Mouse (Mus musculus): ENCODE measurements around the gene Gm11541. TPM values are rescaled to one million over a fixed set of nuclear protein-coding genes. Genes with fewer than 3 reads are reported as not detected.

Gene Gm11541
- total and polyA plus RNA-seq, 3 experiments: 0.17 TPM; not detected in 2

GRCm38 (mm10) chr11:94718113-94718909 lies 14.0 kb upstream of the Gm11541 start:
- Histone ChIP-seq H3K27me3 (replicated peaks) (peaks cover 24% of the 10 kb centered on the region), H3K9me3 (replicated peaks; ENCODE audit: low read length) (peaks cover 9% of the 10 kb centered on the region), H3K36me3 (replicated peaks in 1 of 2; ENCODE audit: control insufficient read depth in 1 of 2, insufficient read depth in 1 of 2, low read length in 1 of 2) (no peaks in the 10 kb centered on the region)

GRCm38 (mm10) chr11:94717239-94717638 lies 12.9 kb upstream of the Gm11541 start:
- Histone ChIP-seq H3K9ac (ENCODE audit: insufficient read depth, low read depth) (no peak overlapping the region), H3K79me2 (replicated peaks; ENCODE audit: control insufficient read depth, extremely low read depth, insufficient read depth, poor library complexity, severe bottlenecking) (no peaks in the 10 kb centered on the region), H3K36me3 (replicated peaks in 1 of 2; ENCODE audit: control insufficient read depth in 1 of 2, insufficient read depth in 1 of 2, low read length in 1 of 2) (no peaks in the 10 kb centered on the region), H3K4me2 (ENCODE audit: insufficient read depth, low read depth, poor library complexity, severe bottlenecking) (0 out of 2 replicates have a peak overlapping the region, but pooled peaks have one; percentile 68), H3K4me1 (ENCODE audit: control insufficient read depth in 1 of 2, insufficient read depth in 2 of 2) (peaks cover 0 to 20% of the 10 kb centered on the region in 2 experiments; a peak in 3 of 4 replicates), H3K9me3 (replicated peaks; ENCODE audit: low read length) (peaks cover 9% of the 10 kb centered on the region), H3K4me3 (replicated peaks in 1 of 3; ENCODE audit: low read depth in 2 of 3, low read length in 2 of 3, poor library complexity in 1 of 3) (no peak overlapping the region), H3K27ac (ENCODE audit: insufficient read depth, low read depth) (no peak overlapping the region), H3K27me3 (replicated peaks) (peaks cover 13% of the 10 kb centered on the region)
- DNase-seq (ENCODE audit: extremely low read depth): no peak
- in situ Hi-C loops (cut with MboI; ENCODE audit: low pct_ligation_motif_present, low pct_unique_long_range_greater_than_20kb, low sequenced_read_pairs): loop anchor here (5.0 kb wide), 1 partner anchor 65 kb away; the partner anchor contains the start of genes Eme1 and Mrpl27
- TF ChIP-seq KAT2A (IDR thresholded peaks at IDR 0.05; ENCODE audit: insufficient replicate concordance, low read length): no peak
- no peak for TF ChIP-seq SIN3A (IDR thresholded peaks at IDR 0.05; ENCODE audit: low read length)
- no peak for TF ChIP-seq JUND (conservative IDR thresholded peaks at IDR 0.05; ENCODE audit: low read depth, low read length)
- no peak for TF ChIP-seq JUN (IDR thresholded peaks at IDR 0.05; ENCODE audit: insufficient read depth, low read depth, low read length)
- TF ChIP-seq MAZ (IDR thresholded peaks at IDR 0.05; ENCODE audit: low read depth, low read length): no peak; the same call in 1 of the 2 replicates
- no peak for TF ChIP-seq CTCF (conservative IDR thresholded peaks at IDR 0.05 in 1 of 2, IDR thresholded peaks at IDR 0.05 in 1 of 2; ENCODE audit: low read depth in 2 of 2, low read length in 2 of 2)
- TF ChIP-seq MXI1 (IDR thresholded peaks at IDR 0.05; ENCODE audit: low read depth, low read length): no peak
- no peak for TF ChIP-seq NRF1 (IDR thresholded peaks at IDR 0.05; ENCODE audit: low read depth, low read length)
- no peak for TF ChIP-seq USF1 (IDR thresholded peaks at IDR 0.05; ENCODE audit: low read depth, low read length)
- no peak for TF ChIP-seq GABPA (IDR thresholded peaks at IDR 0.05; ENCODE audit: insufficient replicate concordance, low read depth, low read length)
- no peak for TF ChIP-seq CHD1 (IDR thresholded peaks at IDR 0.05; ENCODE audit: low read depth, low read length)
- no peak for TF ChIP-seq MAX (IDR thresholded peaks at IDR 0.05; ENCODE audit: low read length)
- no peak for TF ChIP-seq ZMIZ1 (IDR thresholded peaks at IDR 0.05; ENCODE audit: low read depth, low read length)
- dilution Hi-C loops (cut with MboI; ENCODE audit: extremely low pct_ligation_motif_present, extremely low pct_unique_long_range_greater_than_20kb, low sequenced_read_pairs): no loop called here

More at GRCm38 (mm10) chr11:94718113-94718909, 14.0 kb upstream of the Gm11541 start:
- no peak for DNase-seq (ENCODE audit: extremely low read depth)
- H3K4me1 ChIP-seq (ENCODE audit: control insufficient read depth in 1 of 2, insufficient read depth in 2 of 2): peaks cover 0 to 20% of the 10 kb centered on the region in 2 experiments; a peak in 3 of 4 replicates
- H3K9ac ChIP-seq (ENCODE audit: insufficient read depth, low read depth): no peak overlapping the region
- H3K4me2 ChIP-seq (ENCODE audit: insufficient read depth, low read depth, poor library complexity, severe bottlenecking): no peak overlapping the region
- no peak overlapping the region for H3K27ac ChIP-seq (ENCODE audit: insufficient read depth, low read depth)
- dilution Hi-C loops (cut with MboI; ENCODE audit: extremely low pct_ligation_motif_present, extremely low pct_unique_long_range_greater_than_20kb, low sequenced_read_pairs): no loop called here
- H3K79me2 ChIP-seq (replicated peaks; ENCODE audit: control insufficient read depth, extremely low read depth, insufficient read depth, poor library complexity, severe bottlenecking): no peaks in the 10 kb centered on the region
- in situ Hi-C loops (cut with MboI; ENCODE audit: low pct_ligation_motif_present, low pct_unique_long_range_greater_than_20kb, low sequenced_read_pairs): loop anchor here (5.0 kb wide), 1 partner anchor 66 kb away; the partner anchor contains the start of genes Eme1 and Mrpl27
- TF ChIP-seq HCFC1 (IDR thresholded peaks at IDR 0.05; ENCODE audit: low read depth, low read length) (no peak), E2F4 (IDR thresholded peaks at IDR 0.05; ENCODE audit: insufficient replicate concordance, low read depth, low read length) (no peak), CHD1 (IDR thresholded peaks at IDR 0.05; ENCODE audit: low read depth, low read length) (no peak), MAFK (IDR thresholded peaks at IDR 0.05; ENCODE audit: insufficient replicate concordance, low read length) (no peak), JUND (conservative IDR thresholded peaks at IDR 0.05; ENCODE audit: low read depth, low read length) (no peak)
- H3K4me3 ChIP-seq (replicated peaks in 1 of 3; ENCODE audit: low read depth in 2 of 3, low read length in 2 of 3, poor library complexity in 1 of 3): no peak overlapping the region

Measured in CH12.LX (cell line).